Mouse (Mus musculus) right cerebral cortex, postnatal 14 days (tissue): ENCODE results near the gene Vmn1r181.
"Not testable (repeated sequence)": the region's sequence is repeated elsewhere in the genome, so short reads cannot be mapped to it uniquely, and the experiment has no call there.

Source experiments
- DNase-seq: peaks from one replicate; pipeline ENCODE4 v3.0.0; 2022

The Vmn1r181 gene

DNA sequence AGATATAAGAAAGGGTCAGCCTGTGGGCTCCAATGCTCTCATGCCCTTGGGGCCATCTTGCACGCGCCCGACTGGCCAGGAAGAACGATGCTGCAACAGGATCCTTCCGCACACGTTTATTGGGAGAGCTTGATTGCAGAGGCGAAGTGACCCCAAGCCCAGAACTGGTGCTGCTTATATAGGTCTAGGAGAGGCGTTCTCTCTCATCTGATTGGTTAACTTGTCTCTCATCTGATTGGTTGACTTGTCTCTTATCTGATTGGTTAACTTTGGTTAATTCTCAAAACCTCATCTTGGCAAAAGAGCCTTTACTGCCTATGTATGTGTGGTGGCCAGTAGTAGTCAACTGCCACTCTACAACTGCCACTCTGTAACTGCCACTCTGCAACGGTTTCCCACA is at the start of gene Vmn1r181:
Gene Vmn1r181 (plus strand): TSS at position 301 of the 400 bp plus-strand sequence.
- DNase-seq, result not testable (repeated sequence)

DNA sequence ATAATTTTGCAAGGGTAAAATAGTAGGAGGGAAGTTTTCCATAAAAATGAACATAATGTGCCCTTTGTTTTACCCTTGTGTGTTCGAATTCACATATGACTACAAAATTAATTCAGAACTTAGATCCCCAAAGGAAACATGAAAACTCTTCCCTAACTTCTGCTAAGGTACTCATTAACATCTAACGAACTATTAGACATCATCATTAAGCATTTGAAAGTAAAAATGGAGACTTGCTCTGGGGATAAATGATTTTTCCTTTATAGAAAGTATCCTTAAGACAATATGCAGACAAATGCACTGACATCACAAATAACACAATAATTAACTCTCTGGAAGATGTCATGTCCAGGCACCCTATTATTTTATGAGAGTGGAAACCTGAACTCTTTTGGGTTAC is 47.7 kb upstream of the Vmn1r181 start, which contains the start of gene Vmn1r179:
Gene Vmn1r179 (plus strand): TSS at position 301 of the 400 bp plus-strand sequence.
- DNase-seq, result no peak

DNA sequence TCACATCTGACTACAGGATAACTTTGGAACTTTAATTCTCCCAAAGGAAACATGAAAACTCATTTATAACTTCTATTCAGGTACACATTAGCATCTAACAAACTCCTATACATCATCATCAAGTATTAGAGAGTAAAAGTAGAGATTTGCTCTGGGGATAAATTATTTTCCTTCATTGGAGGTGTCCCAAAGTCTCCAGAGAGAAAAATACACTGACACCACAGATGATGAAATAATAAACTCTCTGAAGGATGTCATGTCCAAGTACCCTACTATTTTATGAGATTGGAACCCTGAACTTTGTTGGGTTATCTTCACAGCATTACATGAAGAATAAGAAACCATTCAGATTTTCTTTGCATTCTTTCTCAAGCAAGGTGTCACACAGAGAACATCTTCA is 24.1 kb upstream of the Vmn1r181 start, which contains the start of gene Vmn1r180:
Gene Vmn1r180 (plus strand): TSS at position 301 of the 400 bp plus-strand sequence.
- no peak for DNase-seq

- DNase-seq, result not testable (repeated sequence)
These were observed 6.4 kb upstream of the Vmn1r181 start for GRCm38 (mm10) chr7:23968044-23968443.

DNA sequence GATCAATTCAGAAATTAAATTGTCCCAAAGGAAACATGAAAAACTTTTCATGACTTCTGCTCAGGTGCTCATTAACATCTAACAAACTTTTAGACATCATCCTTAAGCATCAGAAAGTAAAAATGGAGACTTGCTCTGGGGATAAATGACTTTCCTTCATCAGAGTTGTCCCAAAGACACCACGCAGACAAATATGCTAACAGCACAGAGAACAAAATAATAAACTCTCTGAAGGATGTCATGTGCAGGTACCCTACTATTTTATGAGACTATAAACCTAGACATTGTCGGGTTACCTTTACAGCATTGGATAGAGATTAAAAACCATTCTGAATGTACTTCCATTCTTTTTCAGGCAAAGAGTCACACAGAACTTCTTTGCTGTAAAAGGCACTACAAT is 27.0 kb downstream of the Vmn1r181 start, which contains the start of gene V1rd19:
Gene V1rd19 (plus strand): TSS at position 301 of the 400 bp plus-strand sequence.
- no peak for DNase-seq
